Mouse (Mus musculus) megakaryocyte, adult 5-6 weeks (primary cell): Measurements from ENCODE around the gene Ikbke. TPM values are rescaled to one million over a fixed set of nuclear protein-coding genes. Genes with fewer than 3 reads are reported as not detected.

Source experiments
- total RNA-seq, 2 experiments: library from RNA; stranded (forward) in 1 of 2; stranded (reverse) in 1 of 2; fragments of 153-499, 151-499 nt in 1 of 2; fragments of 221-1000, 200-1000 nt in 1 of 2; gene quantifications; 2 replicates each; pipeline versions ENCODE4 v1.2.3 to v1.2.4; 2015 to 2017

Gene Ikbke
- total RNA-seq, 2 experiments from 2014 or later: 24.9 to 28.4 TPM

Other genes starting within 250 kb of the Ikbke start
- gene Mapkapk2, start 181.8 kb downstream of the Ikbke start, total RNA-seq (2015): 210 and 215 TPM in 2 replicates
- gene Mapkapk2, start 181.8 kb downstream of the Ikbke start, total RNA-seq (2017): 210 and 216 TPM in 2 replicates
- gene Dyrk3, start 141.3 kb downstream of the Ikbke start, total RNA-seq (2015): 3.4 and 4.6 TPM in 2 replicates
- gene Dyrk3, start 141.3 kb downstream of the Ikbke start, total RNA-seq (2017): 4.1 and 4.8 TPM in 2 replicates
- gene Eif2d, start 126.4 kb downstream of the Ikbke start, total RNA-seq (2015): 28.7 and 31.0 TPM in 2 replicates
- 23.1 and 24.5 TPM in 2 replicates for gene Eif2d, start 126.4 kb downstream of the Ikbke start, total RNA-seq (2017)
- 81.7 and 97.9 TPM in 2 replicates for gene Rassf5, start 34.3 kb downstream of the Ikbke start, total RNA-seq (2015)
- gene Rassf5, start 34.3 kb downstream of the Ikbke start, total RNA-seq (2017): 99.6 and 110 TPM in 2 replicates
- gene Srgap2, start 247.7 kb upstream of the Ikbke start, total RNA-seq (2015): 57.5 and 67.8 TPM in 2 replicates
- 25.7 and 43.9 TPM in 2 replicates for gene Srgap2, start 247.7 kb upstream of the Ikbke start, total RNA-seq (2017)
- gene Fam72a, start 248.3 kb upstream of the Ikbke start, total RNA-seq (2015): 6.6 and 7.0 TPM in 2 replicates
- gene Fam72a, start 248.3 kb upstream of the Ikbke start, total RNA-seq (2017): 2.8 and 5.2 TPM in 2 replicates